ENCODE assay signal across 14 mouse cellular contexts in the genomic region with DNA sequence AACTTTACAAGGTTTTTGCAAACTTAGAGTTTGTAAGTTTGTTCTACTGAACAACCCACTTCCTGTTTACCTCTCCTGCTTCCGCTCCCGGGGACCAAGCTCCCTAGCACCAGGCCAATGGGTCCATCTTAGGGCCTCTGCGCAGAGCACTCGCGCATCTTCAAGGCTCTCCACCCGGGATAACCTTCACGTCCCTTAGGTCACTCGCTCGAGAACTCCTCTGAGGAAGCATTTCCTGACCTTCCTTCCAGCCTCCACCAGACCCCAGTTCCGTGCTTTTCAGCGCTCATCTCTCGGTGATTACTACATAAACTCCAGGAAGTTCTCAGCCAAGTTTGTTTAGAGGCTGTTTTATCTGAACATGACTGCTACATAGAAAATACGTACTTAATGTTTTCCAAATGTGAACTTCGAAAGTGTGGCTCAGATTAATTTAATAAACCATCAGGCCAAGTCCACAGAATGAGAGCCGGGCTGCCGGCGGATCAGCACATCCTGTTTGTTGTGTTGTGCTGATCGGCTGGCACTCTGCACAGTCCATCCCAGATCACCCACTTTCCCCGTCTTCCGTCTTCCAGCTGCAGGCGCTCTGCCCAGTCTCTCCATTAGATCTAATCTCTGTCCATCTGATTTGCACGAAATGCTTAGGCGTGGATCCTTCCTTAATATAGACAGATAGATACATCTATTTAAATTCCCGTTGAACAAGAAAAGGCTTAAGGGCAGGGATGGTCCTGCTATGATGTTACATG. TPM values are rescaled to one million over a fixed set of nuclear protein-coding genes. Genes with fewer than 3 reads are reported as not detected.
DNase-seq lines count a peak whose midpoint lies in the region; ATAC-seq and TF ChIP-seq lines count a peak whose summit lies in the region.
"Had no signal": no experiment of that assay in that cellular context is flagged by ENCODE, and none has a peak within 500 bp of the region (broad histone marks: within the 10 kb centered on the region; RNA-seq: fewer than 3 reads in every experiment).

No protein-coding gene starts in this region.

- TF ChIP-seq CTCF in heart, adult 2 months (IDR thresholded peaks at IDR 0.05), result no peak
- TF ChIP-seq CTCF in kidney, postnatal 0 days (IDR thresholded peaks at IDR 0.05; ENCODE audit: low read depth), result no peak
- no peak for TF ChIP-seq CTCF in left cerebral cortex, adult 2 months (IDR thresholded peaks at IDR 0.05)

- ATAC-seq in heart, embryonic 11.5 days (replicated peaks; ENCODE audit: insufficient number of reproducible peaks, low FRiP score, low TSS enrichment), result no peak
- no peak for ATAC-seq in kidney, postnatal 0 days (replicated peaks; ENCODE audit: low FRiP score, low read depth)
- ATAC-seq in hindbrain, embryonic 13.5 days (ENCODE audit: low FRiP score), result no peak
- ATAC-seq: Patski had no signal

- no peaks in the 10 kb centered on the region for H3K27me3 ChIP-seq in heart, adult 2 months (ENCODE audit: control insufficient read depth, insufficient read depth, low read length)
- H3K27me3 ChIP-seq in heart, embryonic 11.5 days (ENCODE audit: control insufficient read depth, insufficient read depth, low read length), result no peaks in the 10 kb centered on the region
- H3K27me3 ChIP-seq in kidney, postnatal 0 days (ENCODE audit: insufficient read depth, low read length), result no peaks in the 10 kb centered on the region
- no peaks in the 10 kb centered on the region for H3K27me3 ChIP-seq in hindbrain, embryonic 13.5 days
- H3K27me3 ChIP-seq: forebrain, embryonic 12.5 days; Patski had no signal

- H3K27ac ChIP-seq in heart, adult 2 months, result peak overlapping the region; percentile 38
- H3K27ac ChIP-seq in heart, embryonic 11.5 days (ENCODE audit: low read depth, low read length), result no peak overlapping the region
- peak overlapping the region; percentile 62 for H3K27ac ChIP-seq in kidney, postnatal 0 days
- H3K27ac ChIP-seq in hindbrain, embryonic 13.5 days, result no peak overlapping the region
- no peak overlapping the region for H3K27ac ChIP-seq in left cerebral cortex, adult 2 months
- H3K27ac ChIP-seq: forebrain, embryonic 12.5 days had no signal

- intact Hi-C loops in heart, adult 2 months (cut with DNase I), result no loop called here
- intact Hi-C loops in left cerebral cortex, adult 2 months (cut with DNase I), result no loop called here

- H3K4me2 ChIP-seq in heart, embryonic 11.5 days, result no peak overlapping the region
- no peak overlapping the region for H3K4me2 ChIP-seq in kidney, postnatal 0 days (ENCODE audit: low read length)
- H3K4me2 ChIP-seq in hindbrain, embryonic 13.5 days, result no peak overlapping the region
- H3K4me2 ChIP-seq: forebrain, embryonic 12.5 days had no signal

- WGBS in heart, adult 2 months, result 44% methylated on average over 24 of the region's 24 CpGs
- 84% methylated on average over 24 of the region's 24 CpGs for WGBS in heart, embryonic 11.5 days (ENCODE audit: insufficient replicate concordance)
- 63% methylated on average over 24 of the region's 24 CpGs for WGBS in kidney, postnatal 0 days
- 90% methylated on average over 24 of the region's 24 CpGs for WGBS in hindbrain, embryonic 13.5 days

- DNase-seq in heart, adult 2 months, result peak in 1 of 2 experiments; percentile 35
- DNase-seq in R1 (ENCODE audit: low read depth, low spot score), result peak; percentile 57
- DNase-seq in kidney, postnatal 0 days (ENCODE audit: low spot score), result no peak
- peak; percentile 46 for DNase-seq in naive thymus-derived CD4-positive, alpha-beta T cell, adult 2 months (ENCODE audit: low read depth)
- no peak for DNase-seq in ovary, postnatal 10 days (ENCODE audit: low spot score)
- no peak for DNase-seq in left cerebral cortex, adult 2 months (ENCODE audit: extremely low spot score in 1 of 2, low spot score in 2 of 2)
- DNase-seq: heart, postnatal 4 days; right cerebral cortex, postnatal 25 days had no signal

- H3K9ac ChIP-seq in heart, adult 2 months (ENCODE audit: low read depth, low read length), result no peak overlapping the region
- H3K9ac ChIP-seq in heart, embryonic 11.5 days (ENCODE audit: low read depth, low read length), result no peak overlapping the region
- 0 out of 2 replicates have a peak overlapping the region, but pooled peaks have one; percentile 8 for H3K9ac ChIP-seq in kidney, postnatal 0 days (ENCODE audit: low read depth, low read length)
- no peak overlapping the region for H3K9ac ChIP-seq in hindbrain, embryonic 13.5 days
- H3K9ac ChIP-seq: forebrain, embryonic 12.5 days had no signal

- H3K9me3 ChIP-seq in heart, embryonic 11.5 days (replicated peaks; ENCODE audit: control insufficient read depth, low read length), result no peaks in the 10 kb centered on the region
- H3K9me3 ChIP-seq in kidney, postnatal 0 days (replicated peaks; ENCODE audit: low read length), result no peaks in the 10 kb centered on the region
- H3K9me3 ChIP-seq in hindbrain, embryonic 13.5 days, result no peaks in the 10 kb centered on the region
- H3K9me3 ChIP-seq: forebrain, embryonic 12.5 days had no signal

- H3K4me1 ChIP-seq in heart, adult 2 months (ENCODE audit: control insufficient read depth, insufficient read depth, low read length), result peaks cover 2% of the 10 kb centered on the region; the same call in 1 of the 2 replicates
- H3K4me1 ChIP-seq in heart, embryonic 11.5 days (ENCODE audit: control insufficient read depth, insufficient read depth, low read length), result no peaks in the 10 kb centered on the region
- H3K4me1 ChIP-seq in kidney, postnatal 0 days (replicated peaks; ENCODE audit: insufficient read depth, low read length), result no peaks in the 10 kb centered on the region
- H3K4me1 ChIP-seq in hindbrain, embryonic 13.5 days (replicated peaks), result no peaks in the 10 kb centered on the region; the same call in 1 of the 2 replicates
- H3K4me1 ChIP-seq: forebrain, embryonic 12.5 days had no signal

- no peaks in the 10 kb centered on the region for H3K79me2 ChIP-seq in heart, adult 2 months (replicated peaks; ENCODE audit: control insufficient read depth, insufficient read depth, low read length)

- no peaks in the 10 kb centered on the region for H3K36me3 ChIP-seq in heart, adult 2 months (ENCODE audit: control insufficient read depth, insufficient read depth, low read length)
- H3K36me3 ChIP-seq in heart, embryonic 11.5 days (ENCODE audit: control insufficient read depth, insufficient read depth, low read length), result peaks cover 4% of the 10 kb centered on the region
- H3K36me3 ChIP-seq in kidney, postnatal 0 days (ENCODE audit: insufficient read depth, low read length), result peaks cover 10% of the 10 kb centered on the region; the same call in 1 of the 2 replicates
- H3K36me3 ChIP-seq in hindbrain, embryonic 13.5 days, result no peaks in the 10 kb centered on the region
- H3K36me3 ChIP-seq: forebrain, embryonic 12.5 days had no signal

- TF ChIP-seq EP300 in heart, adult 2 months (IDR thresholded peaks at IDR 0.05; ENCODE audit: insufficient read depth, low read depth, low read length), result no peak

- TF ChIP-seq POLR2A in heart, adult 2 months (IDR thresholded peaks at IDR 0.05; ENCODE audit: insufficient read depth, low read depth, low read length), result no peak

- no peak overlapping the region for H3K4me3 ChIP-seq in heart, adult 2 months
- H3K4me3 ChIP-seq in heart, embryonic 11.5 days (ENCODE audit: low read depth, low read length), result no peak overlapping the region
- no peak overlapping the region for H3K4me3 ChIP-seq in kidney, postnatal 0 days (replicated peaks; ENCODE audit: low read depth, low read length)
- H3K4me3 ChIP-seq in hindbrain, embryonic 13.5 days, result no peak overlapping the region
- no peak overlapping the region for H3K4me3 ChIP-seq in left cerebral cortex, adult 2 months
- H3K4me3 ChIP-seq: forebrain, embryonic 12.5 days had no signal

RNA-seq across cellular contexts. Expression of a gene that starts 11.3 kb away (rescaled TPM):
- 10 to 100 TPM; 28.2 to 28.8 TPM for total RNA-seq in heart, adult 2 months (2021)
- polyA plus RNA-seq in heart, adult 2 months (2012; rRNA removed), result 34.8 and 36.5 TPM in 2 replicates
- 35.0 and 40.7 TPM in 2 replicates for polyA plus RNA-seq in heart, embryonic 11.5 days (2014; fragmentation: Nextera tagmentation; extraction: Ambion mirVana)
- 69.8 and 71.6 TPM in 2 replicates for polyA plus RNA-seq in kidney, postnatal 0 days (2015; fragmentation: Nextera tagmentation; extraction: Ambion mirVana)
- 13.5 and 15.2 TPM in 2 replicates for polyA plus RNA-seq in hindbrain, embryonic 13.5 days (2015; fragmentation: Nextera tagmentation; extraction: Ambion mirVana)
- total RNA-seq in left cerebral cortex, adult 2 months (2021), result 1 to 10 TPM; 7.9 to 9.1 TPM

RNA-seq across cellular contexts. Expression of a gene that starts 16.6 kb away (rescaled TPM):
- total RNA-seq in heart, adult 2 months (2021), result not detected
- polyA plus RNA-seq in heart, adult 2 months (2012; rRNA removed), result 0.82 and 0.92 TPM in 2 replicates
- polyA plus RNA-seq in heart, embryonic 11.5 days (2014; fragmentation: Nextera tagmentation; extraction: Ambion mirVana), result 0.10 TPM in 1 of 2 replicates, not detected in the other
- 0.17 TPM in 1 of 2 replicates, not detected in the other for polyA plus RNA-seq in kidney, postnatal 0 days (2015; fragmentation: Nextera tagmentation; extraction: Ambion mirVana)
- not detected in 2 replicates for polyA plus RNA-seq in hindbrain, embryonic 13.5 days (2015; fragmentation: Nextera tagmentation; extraction: Ambion mirVana)
- not detected for total RNA-seq in left cerebral cortex, adult 2 months (2021)
- total RNA-seq: gastrocnemius, postnatal 4 days; heart, postnatal 4 days had no signal
- polyA plus RNA-seq: forebrain, embryonic 12.5 days; neural tube, embryonic 14.5 days; Patski had no signal

RNA-seq across cellular contexts. Expression of a gene that starts 18.1 kb away (rescaled TPM):
- under 1 TPM; 0.37 to 0.75 TPM for total RNA-seq in heart, adult 2 months (2021)
- 0.76 and 3.1 TPM in 2 replicates for polyA plus RNA-seq in heart, adult 2 months (2012; rRNA removed)
- 0.69 and 0.93 TPM in 2 replicates for polyA plus RNA-seq in heart, embryonic 11.5 days (2014; fragmentation: Nextera tagmentation; extraction: Ambion mirVana)
- 19.9 and 22.7 TPM in 2 replicates for polyA plus RNA-seq in kidney, postnatal 0 days (2015; fragmentation: Nextera tagmentation; extraction: Ambion mirVana)
- polyA plus RNA-seq in hindbrain, embryonic 13.5 days (2015; fragmentation: Nextera tagmentation; extraction: Ambion mirVana), result 0.29 and 0.31 TPM in 2 replicates
- total RNA-seq in left cerebral cortex, adult 2 months (2021), result 1 to 10 TPM; 2.5 to 2.7 TPM

RNA-seq across cellular contexts. Expression of a gene that starts 46.8 kb away (rescaled TPM):
- total RNA-seq in heart, adult 2 months (2021), result 10 to 100 TPM; 50.8 to 62.8 TPM
- polyA plus RNA-seq in heart, adult 2 months (2012; rRNA removed), result 57.1 and 59.7 TPM in 2 replicates
- polyA plus RNA-seq in heart, embryonic 11.5 days (2014; fragmentation: Nextera tagmentation; extraction: Ambion mirVana), result 33.3 and 37.0 TPM in 2 replicates
- 77.9 and 80.4 TPM in 2 replicates for polyA plus RNA-seq in kidney, postnatal 0 days (2015; fragmentation: Nextera tagmentation; extraction: Ambion mirVana)
- polyA plus RNA-seq in hindbrain, embryonic 13.5 days (2015; fragmentation: Nextera tagmentation; extraction: Ambion mirVana), result 15.1 and 15.7 TPM in 2 replicates
- 10 to 100 TPM; 10.8 to 11.1 TPM for total RNA-seq in left cerebral cortex, adult 2 months (2021)

Comparison
In these comparisons a context has a peak if more than half of its experiments do, and no peak if none do; other contexts are left out.
1. H3K27ac ChIP-seq: peak in heart, adult 2 months (single experiment) and kidney, postnatal 0 days (single experiment); none in heart, embryonic 11.5 days (single experiment), hindbrain, embryonic 13.5 days (single experiment) and left cerebral cortex, adult 2 months (single experiment).
2. DNase-seq: peak in R1 (single experiment) and naive thymus-derived CD4-positive, alpha-beta T cell, adult 2 months (single experiment); none in kidney, postnatal 0 days (single experiment), ovary, postnatal 10 days (single experiment) and left cerebral cortex, adult 2 months (0 of 2).